Mouse (Mus musculus) cerebellum, postnatal 36 days (tissue): ENCODE measurements around the gene Tmem141.
A peak's percentile ranks its signal among the peaks of the same experiment; 100 is the strongest.

Source experiments
- DNase-seq, 2 experiments: peaks; one replicate each; pipeline ENCODE4 v3.0.0; 2021 to 2022; ENCODE audit warnings: mixed read lengths in 2 of 2

The Tmem141 gene

GRCm38 (mm10) chr2:25621229-25622200, at the start of gene Tmem141:
Gene Tmem141, minus strand, starts transcription at chr2:25622005.
- peak; percentile 92 to 95 for DNase-seq

GRCm38 (mm10) chr2:25666516-25666915, 44.7 kb upstream of the Tmem141 start:
- no peak for DNase-seq

- no peak for DNase-seq
Measured at GRCm38 (mm10) chr2:25664125-25664524, 42.3 kb upstream of the Tmem141 start.

GRCm38 (mm10) chr2:25663511-25663910, 41.7 kb upstream of the Tmem141 start:
- DNase-seq, result peak; percentile 50 to 51

GRCm38 (mm10) chr2:25661245-25661970, 39.6 kb upstream of the Tmem141 start:
- peak in 1 of 2 experiments; percentile 13 for DNase-seq

GRCm38 (mm10) chr2:25660279-25660678, 38.5 kb upstream of the Tmem141 start:
- DNase-seq, result no peak

- DNase-seq, result no peak
Measured at GRCm38 (mm10) chr2:25657652-25658051, 35.8 kb upstream of the Tmem141 start, which contains the start of gene Lcn5. Gene Lcn5, plus strand, starts transcription at chr2:25657952.

- DNase-seq, result peak; percentile 51 to 53
Measured at GRCm38 (mm10) chr2:25657246-25657645, 35.4 kb upstream of the Tmem141 start.

GRCm38 (mm10) chr2:25656691-25657090, 34.9 kb upstream of the Tmem141 start:
- peak; percentile 16 to 18 for DNase-seq

GRCm38 (mm10) chr2:25654502-25654901, 32.7 kb upstream of the Tmem141 start:
- no peak for DNase-seq

GRCm38 (mm10) chr2:25652902-25653301, 31.1 kb upstream of the Tmem141 start, which contains the start of gene Lcn8:
Gene Lcn8, plus strand, starts transcription at chr2:25653120.
- no peak for DNase-seq

GRCm38 (mm10) chr2:25639890-25640289, 18.1 kb upstream of the Tmem141 start:
- peak in 1 of 2 experiments; percentile 20 for DNase-seq

GRCm38 (mm10) chr2:25634046-25634445, 12.2 kb upstream of the Tmem141 start:
- DNase-seq, result no peak

GRCm38 (mm10) chr2:25633616-25634015, 11.8 kb upstream of the Tmem141 start:
- DNase-seq, result no peak

- no peak for DNase-seq
Measured at GRCm38 (mm10) chr2:25628738-25629137, 6.9 kb upstream of the Tmem141 start.

GRCm38 (mm10) chr2:25627811-25628210, 6.0 kb upstream of the Tmem141 start, which contains the start of gene Fcna:
Gene Fcna, minus strand, starts transcription at chr2:25628030.
- DNase-seq, result no peak

GRCm38 (mm10) chr2:25625986-25626385, 4.2 kb upstream of the Tmem141 start:
- DNase-seq, result no peak

GRCm38 (mm10) chr2:25620852-25621228, 965 bp downstream of the Tmem141 start:
- DNase-seq, result no peak

GRCm38 (mm10) chr2:25620386-25620785, 1.4 kb downstream of the Tmem141 start:
- DNase-seq, result no peak

- no peak for DNase-seq
Measured at GRCm38 (mm10) chr2:25617578-25617977, 4.2 kb downstream of the Tmem141 start, which contains the start of gene Ccdc183. Gene Ccdc183, minus strand, starts transcription at chr2:25617678.

GRCm38 (mm10) chr2:25616398-25616797, 5.4 kb downstream of the Tmem141 start:
- DNase-seq, result no peak

GRCm38 (mm10) chr2:25608671-25609070, 13.1 kb downstream of the Tmem141 start:
- DNase-seq, result no peak
